Mouse (Mus musculus): ENCODE data around the gene Eya3.
"Not testable (repeated sequence)": the region's sequence is repeated elsewhere in the genome, so short reads cannot be mapped to it uniquely, and the experiment has no call there.

DNA sequence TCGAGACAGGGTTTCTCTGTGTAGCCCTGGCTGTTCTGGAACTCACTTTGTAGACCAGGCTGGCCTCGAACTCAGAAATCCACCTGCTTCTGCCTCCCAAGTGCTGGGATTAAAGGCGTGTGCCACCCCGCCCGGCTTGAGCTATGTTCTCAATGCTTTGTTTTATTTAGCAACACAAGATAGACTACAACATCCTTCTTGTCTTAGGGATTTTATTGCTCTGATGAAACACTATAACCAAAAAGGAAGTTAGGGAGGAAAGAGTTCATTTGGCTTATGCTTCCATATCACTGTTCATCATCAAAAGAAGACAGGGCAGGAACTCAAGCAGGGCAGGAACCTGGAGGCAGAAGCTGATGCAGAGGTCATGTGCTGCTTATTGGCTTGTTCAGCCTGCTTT lies 37.5 kb upstream of the Eya3 start:
- not testable (repeated sequence) for TF ChIP-seq CTCF (IDR thresholded peaks at IDR 0.05; ENCODE audit: control insufficient read depth, insufficient read depth, insufficient read length); MAX (IDR thresholded peaks at IDR 0.05)
